Mouse (Mus musculus) cortical plate, adult 2 months (tissue): ENCODE results near the gene Btrc. TPM values are rescaled to one million over a fixed set of nuclear protein-coding genes. Genes with fewer than 3 reads are reported as not detected.
"Not testable (repeated sequence)": the region's sequence is repeated elsewhere in the genome, so short reads cannot be mapped to it uniquely, and the experiment has no call there.

Experiments
- H3K27ac ChIP-seq: fragments of 200-500 bp; 2 replicates; pipeline ENCODE4 v1.5.1; 2012; ENCODE audit warnings: low read length, control low read depth, inconsistent platforms; ENCODE audit not compliant: insufficient read depth
- H3K4me1 ChIP-seq: fragments of 200-500 bp; 2 replicates; pipeline ENCODE4 v1.6.1; 2011; ENCODE audit warnings: low read length; ENCODE audit not compliant: control insufficient read depth, insufficient read depth
- H3K4me3 ChIP-seq: fragments of 200-500 bp; 2 replicates; pipeline ENCODE4 v1.5.1; 2011; ENCODE audit warnings: mild to moderate bottlenecking, low read length, control low read depth; ENCODE audit not compliant: insufficient read depth
- CTCF ChIP-seq: fragments of 200-500 bp; IDR thresholded peaks from 2 replicates; pipeline ENCODE4 v1.5.1; 2011; ENCODE audit warnings: mild to moderate bottlenecking, control low read depth, low read length; ENCODE audit not compliant: insufficient read depth; ENCODE audit errors: extremely low read depth
- POLR2A ChIP-seq: fragments of 200-500 bp; IDR thresholded peaks from 2 replicates; pipeline ENCODE4 v1.6.1; 2011; ENCODE audit warnings: mild to moderate bottlenecking, low read length, control low read depth; ENCODE audit not compliant: insufficient read depth; ENCODE audit errors: extremely low read depth
- polyA plus RNA-seq: library from polyadenylated mRNA; depleted of rRNA; stranded (reverse); fragments of >200 nt; gene quantifications from 2 replicates; pipeline ENCODE4 v1.2.3, GENCODE M21; 2012; rRNA removed

Btrc gene
- polyA plus RNA-seq: 70.8 and 73.6 TPM in 2 replicates

DNA sequence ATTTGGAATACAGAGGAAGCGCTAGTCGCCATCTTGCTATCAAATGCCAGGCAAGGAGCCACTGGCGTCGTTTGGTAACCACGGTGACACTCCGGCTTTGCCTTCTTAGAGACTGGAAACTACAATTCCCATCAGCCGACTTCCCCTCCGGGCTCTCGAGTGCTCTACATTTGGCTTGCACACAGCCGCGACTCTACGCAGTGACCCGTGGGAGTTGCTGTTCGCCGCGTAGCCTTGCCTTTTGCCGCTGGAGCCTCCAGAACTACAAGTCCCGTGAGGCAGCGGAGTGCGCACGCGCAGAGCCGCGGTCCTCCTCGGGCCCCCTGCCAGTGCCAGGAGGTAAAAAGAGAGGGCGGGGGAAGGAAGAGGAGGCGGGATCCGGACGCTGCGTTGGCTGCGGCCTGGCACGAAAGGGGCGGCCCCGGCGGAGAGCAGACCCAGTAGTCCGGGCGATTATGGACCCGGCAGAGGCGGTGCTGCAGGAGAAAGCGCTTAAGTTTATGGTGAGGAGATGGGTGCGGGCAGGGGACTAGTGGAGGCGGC lies at the start of gene Btrc:
Gene Btrc (plus strand): TSS at position 351 of the 543 bp plus-strand sequence.
- peaks cover 6% of the 10 kb centered on the region; the same call in 1 of the 2 replicates for H3K4me1 ChIP-seq
- peak within 1 kb of the TSS; percentile 75 for H3K27ac ChIP-seq
- TF ChIP-seq POLR2A: peak; percentile 48
- no peak for TF ChIP-seq CTCF
- H3K4me3 ChIP-seq: peak within 1 kb of the TSS; percentile 57

DNA sequence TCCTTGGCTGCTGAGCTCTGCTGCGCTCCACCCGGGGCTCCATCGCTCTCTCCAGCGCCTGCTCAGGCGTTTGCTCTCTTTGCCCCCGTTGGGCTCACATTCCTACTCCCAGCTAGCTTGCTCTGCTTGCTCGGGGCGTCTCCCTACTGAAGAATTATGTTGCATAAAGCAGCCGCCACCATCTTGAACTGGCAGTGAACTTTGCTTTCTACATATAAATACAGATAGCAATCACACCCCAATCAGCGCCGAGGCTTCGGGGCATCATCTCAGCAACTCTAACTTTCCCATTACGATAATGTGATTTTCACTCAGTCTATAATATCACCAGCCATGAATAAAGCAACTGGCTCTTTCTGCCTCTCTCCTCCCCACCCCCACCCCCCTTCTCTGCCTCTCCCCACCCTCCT lies 46.1 kb upstream of the Btrc start:
- peak overlapping the region; percentile 86 for H3K27ac ChIP-seq
- H3K4me3 ChIP-seq: no peak overlapping the region
- H3K4me1 ChIP-seq: peaks cover 4% of the 10 kb centered on the region; the same call in 1 of the 2 replicates
- TF ChIP-seq CTCF (no peak), POLR2A (no peak)

DNA sequence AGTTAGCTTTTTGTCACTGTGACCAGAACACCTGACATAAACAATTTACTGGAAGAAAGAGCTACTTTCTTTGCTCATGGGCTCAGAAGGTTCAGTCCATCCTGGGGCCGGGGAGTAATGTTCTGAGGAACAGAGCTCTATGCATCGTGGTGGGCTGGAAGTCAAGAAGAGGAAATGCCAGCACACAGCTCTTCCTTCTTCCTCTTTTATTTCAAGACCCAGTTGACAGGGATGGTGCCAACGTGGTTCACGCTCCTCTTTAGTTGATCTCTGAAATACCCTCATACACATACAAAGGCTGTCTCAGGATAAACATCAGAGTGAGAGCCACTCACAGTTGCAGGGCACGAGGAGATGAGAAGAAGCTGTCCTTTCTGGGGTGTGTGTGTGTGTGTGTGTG lies 42.5 kb upstream of the Btrc start:
- H3K4me1 ChIP-seq: peaks cover 8% of the 10 kb centered on the region
- no peak overlapping the region for H3K4me3 ChIP-seq
- H3K27ac ChIP-seq: no peak overlapping the region
- TF ChIP-seq CTCF (no peak), POLR2A (no peak)

DNA sequence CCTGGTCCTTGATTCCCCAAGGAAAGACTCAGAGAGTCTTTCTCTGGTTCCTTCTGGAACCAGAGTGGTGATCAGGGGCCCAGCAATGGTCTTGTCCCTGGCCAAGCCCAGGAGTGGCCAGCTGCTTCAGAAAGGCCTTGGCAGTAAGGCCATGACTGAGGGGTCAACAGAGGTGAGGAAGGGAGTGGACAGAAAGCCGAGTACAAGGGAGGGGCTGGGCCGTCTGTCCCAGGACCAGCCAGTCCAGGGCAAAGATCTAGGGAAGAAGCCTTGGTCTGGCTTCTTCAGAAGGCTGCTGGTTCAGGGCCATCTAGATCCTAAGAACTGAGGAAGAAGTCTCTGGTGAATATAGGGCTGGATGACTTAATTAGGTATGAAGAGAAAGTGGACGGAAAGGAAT lies 34.5 kb upstream of the Btrc start:
- Histone ChIP-seq H3K4me1 (peaks cover 4% of the 10 kb centered on the region), H3K27ac (no peak overlapping the region), H3K4me3 (no peak overlapping the region)
- TF ChIP-seq POLR2A (no peak), CTCF (no peak)

DNA sequence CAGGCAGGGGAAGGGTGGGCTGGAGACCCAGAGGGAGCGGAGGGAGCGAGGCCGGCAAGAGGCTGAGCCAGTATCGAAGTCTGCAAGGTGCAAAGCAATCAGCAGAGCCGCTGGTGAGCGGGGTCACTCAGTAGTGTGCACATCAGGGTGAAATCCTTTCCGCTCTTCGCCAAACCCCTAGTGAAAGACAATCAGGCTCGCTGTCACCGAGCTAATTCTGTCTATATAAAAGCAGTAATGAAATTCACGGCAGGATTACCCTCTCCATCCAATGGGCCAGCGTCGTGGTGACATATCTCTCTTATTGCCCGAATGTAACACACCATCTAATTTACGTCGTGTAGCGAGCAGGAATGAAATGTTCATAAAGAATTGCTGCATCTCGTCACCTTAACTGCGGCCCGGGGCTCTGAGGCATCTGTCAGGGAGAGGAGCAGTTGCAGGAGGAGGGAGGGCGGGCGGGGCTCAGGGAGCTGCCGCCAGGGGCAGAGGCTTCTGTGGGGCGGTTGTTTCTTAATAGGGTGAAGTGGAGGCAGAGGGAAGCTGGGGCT lies 33.7 kb upstream of the Btrc start:
- H3K4me1 ChIP-seq: peaks cover 4% of the 10 kb centered on the region
- no peak overlapping the region for H3K4me3 ChIP-seq
- no peak for TF ChIP-seq POLR2A
- no peak for TF ChIP-seq CTCF
- H3K27ac ChIP-seq: no peak overlapping the region

DNA sequence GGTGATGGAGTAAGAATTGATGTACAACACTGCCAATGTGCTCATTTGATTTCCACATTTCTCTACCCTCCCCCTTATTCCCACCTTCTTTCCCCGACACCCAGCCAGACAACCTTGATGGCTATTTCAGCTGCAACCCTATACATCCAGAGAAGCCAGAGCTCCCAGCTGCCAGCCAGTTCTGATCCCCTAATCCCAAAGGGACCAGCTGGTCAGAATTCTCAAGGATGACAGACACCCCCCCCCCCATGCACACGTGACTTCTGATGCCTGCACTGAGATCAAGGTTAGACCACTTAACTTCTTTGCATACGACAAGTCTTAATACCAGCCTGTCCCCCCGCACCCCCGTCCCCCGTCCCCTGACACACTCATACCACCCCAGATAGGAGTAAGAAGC lies 26.8 kb upstream of the Btrc start:
- H3K27ac ChIP-seq: no peak overlapping the region
- no peak for TF ChIP-seq POLR2A
- no peak for TF ChIP-seq CTCF

DNA sequence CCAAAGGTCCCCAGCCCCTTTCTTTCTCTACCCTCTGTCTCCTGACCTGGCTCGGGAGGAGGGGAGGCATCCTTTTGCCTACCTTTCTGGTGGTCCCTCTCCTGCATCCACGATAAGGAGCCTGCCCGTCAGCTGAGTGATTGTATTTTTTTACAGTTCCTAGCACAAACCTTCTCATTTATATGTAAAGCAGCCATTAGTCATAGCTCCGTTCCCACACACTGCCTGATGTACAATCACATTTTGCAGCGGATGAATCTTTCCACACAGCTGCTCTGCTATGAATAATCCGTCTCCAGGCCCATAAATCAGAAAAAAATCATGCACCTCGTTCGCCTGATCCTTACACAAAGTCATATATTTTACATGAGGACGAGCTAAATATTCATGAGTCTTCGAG lies 25.4 kb upstream of the Btrc start:
- peaks cover 3% of the 10 kb centered on the region for H3K4me1 ChIP-seq
- no peak for TF ChIP-seq CTCF
- peak; percentile 40; the same call in 1 of the 2 replicates for TF ChIP-seq POLR2A
- H3K27ac ChIP-seq: peak overlapping the region; percentile 78
- H3K4me3 ChIP-seq: peak overlapping the region; percentile 27

More for the DNA sequence above, 26.8 kb upstream of the Btrc start:
- Histone ChIP-seq H3K4me1 (peaks cover 3% of the 10 kb centered on the region), H3K4me3 (no peak overlapping the region)

DNA sequence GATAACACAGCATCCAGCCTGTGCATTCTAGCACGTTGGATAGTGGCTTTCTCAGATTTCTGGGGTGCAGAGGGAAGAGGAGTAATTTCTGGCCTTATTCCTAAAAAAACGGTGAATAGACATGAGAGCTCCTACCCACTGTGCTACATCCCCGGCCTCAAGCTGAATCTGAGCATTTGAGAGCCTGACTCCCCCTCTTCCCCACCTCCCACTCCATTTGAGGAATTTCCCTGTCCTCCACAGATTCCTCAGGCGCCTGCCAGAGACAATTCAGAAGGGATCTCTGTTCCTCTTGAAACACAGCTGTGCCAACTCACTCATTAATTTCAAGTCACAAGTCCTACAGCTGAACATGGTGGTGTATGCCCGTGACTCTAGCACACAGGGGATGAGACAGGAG lies 19.6 kb upstream of the Btrc start:
- H3K4me1 ChIP-seq: no peaks in the 10 kb centered on the region
- TF ChIP-seq CTCF (no peak), POLR2A (no peak)
- no peak overlapping the region for H3K27ac ChIP-seq
- no peak overlapping the region for H3K4me3 ChIP-seq

DNA sequence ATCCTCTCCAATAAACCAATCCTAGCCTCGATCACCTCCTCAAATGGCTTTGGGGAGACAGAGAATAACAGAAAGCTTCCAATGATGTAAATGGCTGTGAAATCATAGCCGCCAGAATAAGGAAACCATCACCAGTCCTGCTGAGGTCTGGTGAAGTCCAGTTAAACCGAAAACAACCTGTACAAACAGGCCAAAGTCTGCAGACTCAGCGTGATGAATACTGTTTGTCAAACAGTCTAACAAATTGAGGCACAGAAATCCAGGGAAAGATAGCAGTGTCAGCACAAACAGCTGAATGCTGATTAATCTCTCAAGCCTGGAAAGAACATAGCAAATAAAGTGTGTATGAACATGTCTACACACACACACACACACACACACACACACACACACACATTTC lies 15.3 kb upstream of the Btrc start:
- H3K4me1 ChIP-seq: no peaks in the 10 kb centered on the region
- H3K4me3 ChIP-seq: no peak overlapping the region
- no peak for TF ChIP-seq CTCF
- TF ChIP-seq POLR2A: no peak
- H3K27ac ChIP-seq: no peak overlapping the region

DNA sequence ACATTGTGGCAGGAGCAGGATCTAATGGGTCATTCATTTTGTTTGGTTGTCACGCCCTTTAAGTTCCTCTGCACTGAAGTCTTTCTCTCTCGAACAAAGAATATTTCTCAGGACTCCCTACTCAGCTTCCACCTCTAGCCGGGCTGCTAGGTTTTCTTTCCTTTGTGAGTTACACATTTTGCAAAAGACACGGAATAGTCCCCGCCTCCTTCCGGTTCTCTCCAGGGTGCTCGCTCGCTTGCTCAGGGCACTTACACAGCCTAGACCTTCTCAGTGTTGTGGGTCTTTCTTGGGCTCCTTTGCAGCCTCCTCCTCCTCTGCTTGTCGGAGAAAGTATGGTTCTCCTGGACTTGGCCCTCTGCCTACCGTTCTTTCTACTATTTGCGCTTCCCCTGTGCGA lies 13.1 kb upstream of the Btrc start:
- TF ChIP-seq POLR2A (no peak), CTCF (no peak)
- Histone ChIP-seq H3K4me1 (no peaks in the 10 kb centered on the region), H3K27ac (no peak overlapping the region), H3K4me3 (no peak overlapping the region)

DNA sequence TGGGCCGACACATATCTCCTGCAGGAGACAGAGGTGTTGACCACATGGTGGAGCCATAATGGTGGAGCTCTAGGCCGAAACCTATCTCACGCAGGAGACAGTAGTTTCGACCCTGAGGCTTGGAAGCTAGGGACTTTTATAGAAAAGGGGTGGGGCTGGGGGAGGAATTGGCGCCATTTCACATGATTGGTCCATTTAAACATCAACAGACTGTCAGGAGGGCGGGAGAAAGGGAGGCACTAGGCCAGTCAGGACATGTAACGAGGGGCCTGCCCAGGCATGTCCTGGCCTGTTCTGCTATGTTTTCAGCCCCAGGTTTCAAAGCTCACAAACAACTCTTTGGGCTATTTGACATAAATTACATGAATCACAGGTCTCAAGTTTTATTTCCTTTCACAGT lies 10.8 kb upstream of the Btrc start:
- not testable (repeated sequence) for H3K27ac ChIP-seq, H3K4me3 ChIP-seq, H3K4me1 ChIP-seq
